8 mouse cellular contexts compared by ENCODE assay signal in the genomic region with DNA sequence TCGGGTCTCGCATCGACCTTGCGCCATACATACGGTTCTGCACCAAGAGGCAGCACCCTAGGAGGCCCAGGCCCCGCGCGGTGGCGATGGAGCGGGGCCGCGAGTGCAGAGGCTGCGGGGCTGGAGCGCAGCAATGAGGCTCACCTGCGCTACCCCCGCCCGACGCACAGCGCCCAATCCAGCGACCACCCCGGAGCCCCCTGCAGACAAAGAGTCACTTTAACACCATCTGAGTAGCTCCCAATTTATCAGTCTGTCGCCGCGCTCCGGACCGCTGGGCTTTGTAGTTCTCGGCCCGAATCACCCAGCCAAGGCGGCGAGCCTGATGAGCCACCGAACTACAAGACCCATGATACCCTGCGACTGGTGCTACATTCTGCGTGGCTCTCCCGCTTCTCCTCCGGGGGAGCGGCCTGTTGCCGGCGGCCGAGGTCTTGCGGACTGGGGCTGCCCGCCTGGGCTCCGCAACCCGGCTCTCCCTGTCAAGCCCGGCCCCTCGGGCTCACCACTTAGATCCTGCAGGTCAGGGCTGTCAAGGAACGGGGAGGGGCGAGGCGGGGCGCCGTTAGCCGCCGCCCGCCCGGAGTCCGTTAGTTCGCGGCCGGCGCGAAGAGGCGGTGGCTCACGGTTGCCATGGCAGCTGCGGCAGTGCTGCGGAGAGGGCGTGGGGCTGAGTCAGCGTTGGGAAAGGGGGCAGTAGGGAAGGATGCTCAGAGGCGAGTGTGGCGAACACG. TPM values are rescaled to one million over a fixed set of nuclear protein-coding genes. Genes with fewer than 3 reads are reported as not detected.
DNase-seq lines count a peak whose midpoint lies in the region; ATAC-seq and TF ChIP-seq lines count a peak whose summit lies in the region.

No protein-coding gene starts in this region.

- H3K36me3 ChIP-seq in heart, embryonic 10.5 days: peaks cover 17% of the 10 kb centered on the region; the same call in 1 of the 2 replicates
- peaks cover 3% of the 10 kb centered on the region; the same call in 1 of the 2 replicates for H3K36me3 ChIP-seq in kidney, embryonic 14.5 days (ENCODE audit: control insufficient read depth, insufficient read depth, low read length)
- H3K36me3 ChIP-seq in limb, embryonic 14.5 days (ENCODE audit: control insufficient read depth, insufficient read depth, low read length): 0 out of 2 replicates have a peak, but pooled peaks cover 3% of the 10 kb centered on the region
- H3K36me3 ChIP-seq in midbrain, embryonic 16.5 days (ENCODE audit: control insufficient read depth, insufficient read depth, low read length): no peaks in the 10 kb centered on the region
- H3K36me3 ChIP-seq in spleen, adult 2 months (ENCODE audit: control insufficient read depth, insufficient read depth, low read length): no peaks in the 10 kb centered on the region

- peak overlapping the region; percentile 80 for H3K27ac ChIP-seq in embryonic fibroblast, embryonic 13.5 days (ENCODE audit: insufficient read depth, low read length)
- H3K27ac ChIP-seq in heart, embryonic 10.5 days: peak overlapping the region; percentile 99
- peak overlapping the region; percentile 77 for H3K27ac ChIP-seq in kidney, embryonic 14.5 days (ENCODE audit: low read depth, low read length)
- peak overlapping the region; percentile 94 for H3K27ac ChIP-seq in limb, embryonic 14.5 days (replicated peaks; ENCODE audit: low read depth, low read length)
- H3K27ac ChIP-seq in midbrain, embryonic 16.5 days (ENCODE audit: low read length): peak overlapping the region; percentile 99
- peak overlapping the region; percentile 79 for H3K27ac ChIP-seq in spleen, adult 2 months (ENCODE audit: insufficient read depth, low read length)

- peak; percentile 92 to 94 for DNase-seq in B cell, adult 2 months
- peak; percentile 99 for DNase-seq in brain, adult 2 months (ENCODE audit: low read depth, low spot score)
- peak; percentile 98 for DNase-seq in heart, embryonic 10.5 days (ENCODE audit: low spot score)
- DNase-seq in limb, embryonic 14.5 days (ENCODE audit: low spot score): peak; percentile 98
- DNase-seq in spleen, adult 2 months (ENCODE audit: low read depth in 1 of 2, low spot score in 2 of 2): peak; percentile 79 to 90

- no peak for TF ChIP-seq CTCF in embryonic fibroblast, embryonic 13.5 days (IDR thresholded peaks at IDR 0.05; ENCODE audit: borderline replicate concordance, insufficient read depth, low read length)
- no peak for TF ChIP-seq CTCF in spleen, adult 2 months (IDR thresholded peaks at IDR 0.05; ENCODE audit: extremely low read depth, insufficient read depth, insufficient read length, insufficient replicate concordance)

- WGBS in heart, embryonic 10.5 days: under 1% methylated on average over 69 of the region's 69 CpGs
- under 1% methylated on average over 67 of the region's 69 CpGs for WGBS in kidney, embryonic 14.5 days
- WGBS in limb, embryonic 14.5 days: 0% methylated on average over 64 of the region's 69 CpGs
- WGBS in midbrain, embryonic 16.5 days: under 1% methylated on average over 67 of the region's 69 CpGs
- WGBS in spleen, adult 2 months: under 1% methylated on average over 69 of the region's 69 CpGs

- TF ChIP-seq POLR2A in embryonic fibroblast, embryonic 13.5 days (IDR thresholded peaks at IDR 0.05; ENCODE audit: low read depth, low read length): peak; percentile 54
- TF ChIP-seq POLR2A in limb, embryonic 14.5 days (IDR thresholded peaks at IDR 0.05; ENCODE audit: borderline replicate concordance, extremely low read depth, insufficient read depth, insufficient read length): 0 out of 2 replicates have a peak, but pooled peaks have one; percentile 33
- no peak for TF ChIP-seq POLR2A in spleen, adult 2 months (IDR thresholded peaks at IDR 0.05; ENCODE audit: low read depth, low read length)

- H3K4me1 ChIP-seq in embryonic fibroblast, embryonic 13.5 days (ENCODE audit: control insufficient read depth, insufficient read depth, low read length): no peaks in the 10 kb centered on the region
- peaks cover 27% of the 10 kb centered on the region for H3K4me1 ChIP-seq in heart, embryonic 10.5 days
- H3K4me1 ChIP-seq in kidney, embryonic 14.5 days (ENCODE audit: control insufficient read depth, insufficient read depth, low read length): peaks cover 13% of the 10 kb centered on the region
- H3K4me1 ChIP-seq in limb, embryonic 14.5 days (ENCODE audit: control insufficient read depth, insufficient read depth, low read length): peaks cover 6% of the 10 kb centered on the region
- H3K4me1 ChIP-seq in midbrain, embryonic 16.5 days (ENCODE audit: control insufficient read depth, insufficient read depth, low read length): peaks cover 15% of the 10 kb centered on the region
- H3K4me1 ChIP-seq in spleen, adult 2 months (ENCODE audit: control insufficient read depth, insufficient read depth, insufficient read length): no peaks in the 10 kb centered on the region

- H3K9me3 ChIP-seq in heart, embryonic 10.5 days: no peaks in the 10 kb centered on the region
- no peaks in the 10 kb centered on the region for H3K9me3 ChIP-seq in kidney, embryonic 14.5 days (ENCODE audit: control insufficient read depth, low read length)
- no peaks in the 10 kb centered on the region for H3K9me3 ChIP-seq in limb, embryonic 14.5 days (ENCODE audit: control insufficient read depth, low read length)
- H3K9me3 ChIP-seq in midbrain, embryonic 16.5 days (replicated peaks; ENCODE audit: control insufficient read depth, low read length, poor library complexity, severe bottlenecking): no peaks in the 10 kb centered on the region

- peak; percentile 98 for ATAC-seq in kidney, embryonic 14.5 days (ENCODE audit: low FRiP score, low TSS enrichment)
- peak; percentile 97 for ATAC-seq in limb, embryonic 14.5 days (ENCODE audit: low FRiP score, low read depth)
- peak; percentile 99 for ATAC-seq in midbrain, embryonic 16.5 days

- H3K27me3 ChIP-seq in heart, embryonic 10.5 days (ENCODE audit: insufficient read depth, poor library complexity, severe bottlenecking): no peaks in the 10 kb centered on the region
- no peaks in the 10 kb centered on the region for H3K27me3 ChIP-seq in kidney, embryonic 14.5 days (ENCODE audit: control insufficient read depth, insufficient read depth, low read length)
- H3K27me3 ChIP-seq in limb, embryonic 14.5 days (ENCODE audit: control insufficient read depth, insufficient read depth, low read length): no peaks in the 10 kb centered on the region
- no peaks in the 10 kb centered on the region for H3K27me3 ChIP-seq in midbrain, embryonic 16.5 days (ENCODE audit: control insufficient read depth, insufficient read depth, low read depth, low read length)
- no peaks in the 10 kb centered on the region for H3K27me3 ChIP-seq in spleen, adult 2 months (ENCODE audit: control insufficient read depth, insufficient read depth, low read length)

- peak overlapping the region; percentile 86 for H3K4me2 ChIP-seq in kidney, embryonic 14.5 days (replicated peaks; ENCODE audit: low read depth, low read length)
- peak overlapping the region; percentile 70 for H3K4me2 ChIP-seq in limb, embryonic 14.5 days (replicated peaks; ENCODE audit: low read depth, low read length, severe bottlenecking)
- peak overlapping the region; percentile 65 for H3K4me2 ChIP-seq in midbrain, embryonic 16.5 days (ENCODE audit: low read length)

- H3K4me3 ChIP-seq in embryonic fibroblast, embryonic 13.5 days (ENCODE audit: insufficient read depth, low read length): peak overlapping the region; percentile 79
- H3K4me3 ChIP-seq in heart, embryonic 10.5 days: peak overlapping the region; percentile 90
- H3K4me3 ChIP-seq in kidney, embryonic 14.5 days (ENCODE audit: low read length): peak overlapping the region; percentile 78
- H3K4me3 ChIP-seq in limb, embryonic 14.5 days (replicated peaks; ENCODE audit: low read length): peak overlapping the region; percentile 77
- H3K4me3 ChIP-seq in midbrain, embryonic 16.5 days (ENCODE audit: low read depth, low read length): peak overlapping the region; percentile 72
- peak overlapping the region; percentile 70 for H3K4me3 ChIP-seq in spleen, adult 2 months (ENCODE audit: extremely low read depth, insufficient read depth, insufficient read length)

- peak overlapping the region; percentile 81 for H3K9ac ChIP-seq in kidney, embryonic 14.5 days (ENCODE audit: low read depth, low read length)
- H3K9ac ChIP-seq in limb, embryonic 14.5 days (ENCODE audit: low read depth, low read length, severe bottlenecking): peak overlapping the region; percentile 89
- H3K9ac ChIP-seq in midbrain, embryonic 16.5 days (ENCODE audit: low read depth, low read length): peak overlapping the region; percentile 91

RNA-seq across cellular contexts. Expression of a gene that starts 0.6 kb away (rescaled TPM):
- polyA plus RNA-seq in embryonic fibroblast, embryonic 13.5 days (2011; ENCODE audit: insufficient read length, low read depth, missing spikeins): 18.4 and 19.2 TPM in 2 replicates
- polyA plus RNA-seq in heart, embryonic 10.5 days (2016; fragmentation: Nextera tagmentation; extraction: Ambion mirVana): 17.5 and 19.5 TPM in 2 replicates
- 7.7 and 13.3 TPM in 2 replicates for polyA plus RNA-seq in kidney, embryonic 14.5 days (2014; fragmentation: Nextera tagmentation; extraction: Ambion mirVana)
- polyA plus RNA-seq in limb, embryonic 14.5 days (2012; rRNA removed): 13.3 and 14.1 TPM in 2 replicates
- polyA plus RNA-seq in limb, embryonic 14.5 days (2014; fragmentation: Nextera tagmentation; extraction: Ambion mirVana): 12.9 and 15.0 TPM in 2 replicates
- polyA plus RNA-seq in midbrain, embryonic 16.5 days (2015; fragmentation: Nextera tagmentation; extraction: Ambion mirVana): 40.2 and 40.7 TPM in 2 replicates
- 2.4 and 2.5 TPM in 2 replicates for polyA plus RNA-seq in spleen, adult 2 months (2012; rRNA removed)

Comparison
In these comparisons a context has a peak if more than half of its experiments do, and no peak if none do; other contexts are left out.
1. Peak in every context shown above with its lines: DNase-seq, ATAC-seq, H3K4me3 ChIP-seq and H3K27ac ChIP-seq.